Mouse (Mus musculus) myocyte (in vitro differentiated cells): ENCODE data around the gene Atxn7. TPM values are rescaled to one million over a fixed set of nuclear protein-coding genes. Genes with fewer than 3 reads are reported as not detected.

Experiments
- H3K27me3 ChIP-seq: one replicate; pipeline ENCODE4 v1.6.1; 2011; ENCODE audit not compliant: control insufficient read depth, insufficient read depth, insufficient read length
- H3K36me3 ChIP-seq: one replicate; pipeline ENCODE4 v1.6.1; 2011; ENCODE audit not compliant: control insufficient read depth, insufficient read depth
- H3K4me2 ChIP-seq: one replicate; pipeline ENCODE4 v1.6.1; 2011; ENCODE audit warnings: low read depth, control low read depth
- H3K4me3 ChIP-seq: one replicate; pipeline ENCODE4 v1.5.1; 2011; ENCODE audit warnings: mild to moderate bottlenecking, control low read depth, moderate library complexity
- H3K79me2 ChIP-seq: one replicate; pipeline ENCODE4 v1.6.1; 2011; ENCODE audit not compliant: control insufficient read depth, insufficient read depth
- H3ac ChIP-seq: one replicate; pipeline ENCODE4 v1.6.1; 2011; ENCODE audit not compliant: control insufficient read depth, insufficient read length
- CEBPB ChIP-seq: IDR thresholded peaks from 2 replicates; pipeline ENCODE4 v1.6.1; 2011; ENCODE audit warnings: mild to moderate bottlenecking, moderate library complexity; ENCODE audit not compliant: poor library complexity, insufficient read depth, severe bottlenecking
- E2F4 ChIP-seq: IDR thresholded peaks from one replicate; pipeline ENCODE4 v1.6.1; 2011; ENCODE audit warnings: mild to moderate bottlenecking, control low read depth, moderate library complexity; ENCODE audit not compliant: insufficient read depth
- MAX ChIP-seq: IDR thresholded peaks from one replicate; pipeline ENCODE4 v1.6.1; 2011; ENCODE audit warnings: low read depth, mild to moderate bottlenecking, control low read depth
- MYOD1 ChIP-seq, 3 experiments: IDR thresholded peaks; one replicate each; pipeline ENCODE4 v1.6.1; 2011; ENCODE audit warnings: control low read depth in 2 of 3, low read depth in 2 of 3, mild to moderate bottlenecking in 2 of 3, moderate library complexity in 1 of 3; ENCODE audit not compliant: insufficient read length in 2 of 3, control insufficient read depth in 1 of 3
- MYOG ChIP-seq, 3 experiments: IDR thresholded peaks; one replicate each; pipeline ENCODE4 v1.6.1; 2011; ENCODE audit warnings: control low read depth in 2 of 3, low read depth in 2 of 3, mild to moderate bottlenecking in 2 of 3; ENCODE audit not compliant: insufficient read length in 2 of 3, control insufficient read depth in 1 of 3, insufficient read depth in 1 of 3
- POLR2A ChIP-seq: IDR thresholded peaks from one replicate; pipeline ENCODE4 v1.6.1; 2011; ENCODE audit warnings: low read depth, mild to moderate bottlenecking, control low read depth, moderate library complexity; ENCODE audit not compliant: insufficient read length
- POLR2AphosphoS2 ChIP-seq: IDR thresholded peaks from one replicate; pipeline ENCODE4 v1.6.1; 2011; ENCODE audit warnings: low read depth, control low read depth; ENCODE audit not compliant: insufficient read length
- REST ChIP-seq: IDR thresholded peaks from one replicate; pipeline ENCODE4 v1.6.1; 2011; ENCODE audit warnings: mild to moderate bottlenecking, control low read depth, moderate library complexity; ENCODE audit not compliant: insufficient read depth, insufficient read length
- SRF ChIP-seq: IDR thresholded peaks from one replicate; pipeline ENCODE4 v1.6.1; 2011; ENCODE audit warnings: low read depth; ENCODE audit not compliant: control insufficient read depth, insufficient read length
- TCF12 ChIP-seq: IDR thresholded peaks from one replicate; pipeline ENCODE4 v1.6.1; 2011; ENCODE audit warnings: mild to moderate bottlenecking, control low read depth; ENCODE audit not compliant: poor library complexity, insufficient read depth, severe bottlenecking
- TCF3 ChIP-seq: IDR thresholded peaks from one replicate; pipeline ENCODE4 v1.6.1; 2011; ENCODE audit warnings: low read depth, control low read depth; ENCODE audit not compliant: insufficient read length
- USF1 ChIP-seq: IDR thresholded peaks from one replicate; pipeline ENCODE4 v1.6.1; 2011; ENCODE audit warnings: low read depth, mild to moderate bottlenecking, control low read depth, moderate library complexity
- polyA plus RNA-seq: library from polyadenylated mRNA; unstranded; fragments of >200 nt; fragmentation: generic; extraction: Trizol; gene quantifications from one replicate; pipeline ENCODE4 v1.2.1, GENCODE M21; 2012; ENCODE audit warnings: missing spikeins

Atxn7 gene
- polyA plus RNA-seq, 1 experiment: 1.4 TPM

DNA sequence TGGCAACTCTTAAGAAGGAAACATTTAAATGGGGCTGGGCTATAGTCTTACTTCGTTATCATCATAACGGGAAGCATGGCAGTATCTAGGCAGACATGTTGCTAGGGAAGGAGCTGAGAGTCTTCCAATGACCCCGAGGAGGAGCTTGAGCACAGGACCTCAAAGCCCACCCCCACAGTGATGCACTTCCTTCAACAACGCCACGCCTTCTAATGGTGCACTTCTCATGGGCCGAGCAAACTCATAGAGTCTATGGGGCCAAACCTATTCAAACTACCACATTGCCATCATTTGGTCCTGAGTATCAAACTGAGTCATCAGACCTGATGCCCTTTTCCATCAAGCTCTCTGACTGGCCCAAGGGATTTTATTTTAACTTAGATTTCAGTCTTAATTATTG lies 129.3 kb downstream of the Atxn7 start:
- peaks cover 16% of the 10 kb centered on the region for H3K36me3 ChIP-seq
- H3K4me3 ChIP-seq: no peak overlapping the region
- H3K79me2 ChIP-seq: no peaks in the 10 kb centered on the region
- H3ac ChIP-seq: no peak overlapping the region
- H3K4me2 ChIP-seq: no peak overlapping the region
- no peaks in the 10 kb centered on the region for H3K27me3 ChIP-seq
- TF ChIP-seq MYOD1 (IDR thresholded peaks at IDR 0.05; ENCODE audit: control insufficient read depth in 1 of 3, insufficient read length in 2 of 3, low read depth in 2 of 3) (no peak), SRF (no peak), MYOG (IDR thresholded peaks at IDR 0.05; ENCODE audit: control insufficient read depth in 1 of 3, insufficient read depth in 1 of 3, insufficient read length in 2 of 3, low read depth in 2 of 3) (no peak), POLR2AphosphoS2 (no peak), REST (no peak), E2F4 (no peak), POLR2A (no peak), MAX (no peak), USF1 (no peak), TCF12 (no peak), TCF3 (no peak), CEBPB (no peak)

DNA sequence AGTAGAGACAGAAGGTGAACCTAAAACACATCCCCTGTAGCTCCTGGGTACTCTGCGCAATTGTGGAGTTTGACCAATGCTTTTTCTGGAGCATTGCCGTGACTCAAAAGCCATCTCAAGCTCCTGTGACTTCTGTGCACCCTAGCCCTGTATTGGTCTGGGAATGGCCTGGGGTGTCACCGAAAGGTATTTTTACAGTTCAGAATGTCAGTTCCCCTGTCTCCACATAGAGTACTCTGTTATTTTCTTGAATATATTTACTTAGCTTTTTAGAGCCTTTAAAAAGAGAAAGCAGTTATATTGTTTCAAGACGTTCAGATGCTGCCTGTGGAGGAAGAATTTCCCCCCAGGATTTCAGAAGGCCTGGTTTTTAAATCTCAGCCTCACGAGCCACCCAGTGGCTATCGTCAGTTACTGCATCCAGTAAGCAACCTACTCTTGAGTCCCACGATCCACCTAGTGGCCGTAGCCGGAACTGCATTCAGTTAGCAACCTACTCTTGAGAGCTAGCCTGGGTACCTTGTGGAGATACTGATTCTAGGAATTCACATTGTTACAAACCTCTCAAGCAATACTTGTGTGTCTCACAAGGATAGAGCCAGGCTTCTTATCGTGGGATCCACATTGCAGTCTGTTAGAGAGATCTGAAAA lies 137.2 kb downstream of the Atxn7 start:
- Histone ChIP-seq H3K4me3 (no peak overlapping the region), H3K79me2 (no peaks in the 10 kb centered on the region), H3K27me3 (no peaks in the 10 kb centered on the region), H3K36me3 (peaks cover 7% of the 10 kb centered on the region), H3ac (no peak overlapping the region), H3K4me2 (no peak overlapping the region)
- TF ChIP-seq USF1 (no peak), TCF3 (no peak), POLR2A (no peak), POLR2AphosphoS2 (no peak), CEBPB (no peak), MAX (no peak), REST (no peak), SRF (no peak), MYOG (IDR thresholded peaks at IDR 0.05; ENCODE audit: control insufficient read depth in 1 of 3, insufficient read depth in 1 of 3, insufficient read length in 2 of 3, low read depth in 2 of 3) (no peak), E2F4 (no peak), TCF12 (no peak), MYOD1 (IDR thresholded peaks at IDR 0.05; ENCODE audit: control insufficient read depth in 1 of 3, insufficient read length in 2 of 3, low read depth in 2 of 3) (no peak)

DNA sequence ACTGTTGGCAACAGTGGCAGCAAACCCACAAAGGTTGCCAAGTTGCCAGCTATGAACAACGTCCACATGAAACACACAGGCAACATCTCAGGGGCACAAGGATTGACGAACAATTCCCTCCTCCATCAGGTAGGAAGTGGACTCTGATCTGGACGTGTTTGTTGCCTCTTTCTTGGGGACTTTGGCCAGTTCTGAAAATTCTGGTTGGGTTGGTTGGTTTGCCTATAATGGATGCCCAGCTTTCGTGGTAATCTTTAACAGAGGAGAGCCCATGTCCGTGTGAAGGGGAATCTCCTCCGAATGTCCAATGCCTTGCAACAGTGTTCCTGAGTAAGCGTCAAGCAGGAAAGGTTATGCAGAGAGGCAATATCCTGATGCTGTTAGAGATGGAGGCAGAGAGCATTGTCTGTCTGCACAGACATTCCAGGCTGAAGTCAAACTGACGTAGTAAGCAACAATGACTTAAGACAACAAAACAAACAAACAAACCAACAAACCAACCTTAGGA lies 139.6 kb downstream of the Atxn7 start:
- Histone ChIP-seq H3ac (no peak overlapping the region), H3K79me2 (no peaks in the 10 kb centered on the region), H3K27me3 (no peaks in the 10 kb centered on the region), H3K4me3 (no peak overlapping the region), H3K36me3 (peaks cover 7% of the 10 kb centered on the region), H3K4me2 (no peak overlapping the region)
- TF ChIP-seq MAX (no peak), REST (no peak), POLR2A (no peak), MYOG (IDR thresholded peaks at IDR 0.05; ENCODE audit: control insufficient read depth in 1 of 3, insufficient read depth in 1 of 3, insufficient read length in 2 of 3, low read depth in 2 of 3) (no peak), TCF3 (no peak), MYOD1 (IDR thresholded peaks at IDR 0.05; ENCODE audit: control insufficient read depth in 1 of 3, insufficient read length in 2 of 3, low read depth in 2 of 3) (no peak), CEBPB (no peak), SRF (no peak), E2F4 (no peak), USF1 (no peak), TCF12 (no peak), POLR2AphosphoS2 (no peak)

DNA sequence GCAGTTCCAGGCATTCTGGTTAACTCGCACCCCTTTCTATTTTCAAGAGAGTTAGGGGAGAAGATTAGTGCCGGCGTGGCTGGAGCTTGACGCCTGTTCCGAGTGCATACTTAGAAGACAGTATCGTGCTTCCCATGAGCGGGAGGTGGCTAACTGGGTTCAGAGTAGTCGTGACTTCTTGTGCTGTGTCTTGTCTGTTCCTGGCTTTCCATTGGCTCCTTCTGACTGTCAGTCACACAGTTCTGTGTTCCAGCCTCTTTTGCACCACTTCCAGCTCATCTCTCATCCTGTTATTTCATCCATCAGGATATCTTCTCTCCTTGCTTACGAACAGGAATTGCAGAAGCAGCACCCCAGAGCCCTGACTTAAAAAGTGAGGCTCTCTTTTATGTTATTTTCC lies 140.1 kb downstream of the Atxn7 start:
- Histone ChIP-seq H3ac (no peak overlapping the region), H3K36me3 (peaks cover 7% of the 10 kb centered on the region), H3K27me3 (no peaks in the 10 kb centered on the region), H3K4me3 (no peak overlapping the region), H3K4me2 (no peak overlapping the region), H3K79me2 (no peaks in the 10 kb centered on the region)
- no peak for TF ChIP-seq USF1
- no peak for TF ChIP-seq POLR2AphosphoS2
- TF ChIP-seq E2F4: no peak
- TF ChIP-seq TCF12: no peak
- TF ChIP-seq POLR2A: no peak
- TF ChIP-seq REST: no peak
- TF ChIP-seq SRF: no peak
- no peak for TF ChIP-seq MAX
- no peak for TF ChIP-seq MYOD1 (IDR thresholded peaks at IDR 0.05; ENCODE audit: control insufficient read depth in 1 of 3, insufficient read length in 2 of 3, low read depth in 2 of 3)
